Mouse (Mus musculus) lung, adult 2 months (tissue): ENCODE data around the gene Shroom3. TPM values are rescaled to one million over a fixed set of nuclear protein-coding genes. Genes with fewer than 3 reads are reported as not detected.

ENCODE experiments used
- DNase-seq: peaks from one replicate; pipeline ENCODE4 v3.0.0; 2022
- H3K4me1 ChIP-seq: fragments of 200-500 bp; 2 replicates; pipeline ENCODE4 v1.6.1; 2011; ENCODE audit warnings: low read length; ENCODE audit not compliant: control insufficient read depth, insufficient read depth
- H3K4me3 ChIP-seq: fragments of 200-500 bp; replicated peaks from 2 replicates; pipeline ENCODE3; 2011; ENCODE audit warnings: low read depth, mild to moderate bottlenecking, control low read depth, low read length; ENCODE audit errors: extremely low read depth
- CTCF ChIP-seq: fragments of 200-500 bp; IDR thresholded peaks from 2 replicates; pipeline ENCODE4 v1.5.1; 2011; ENCODE audit warnings: mild to moderate bottlenecking, low read length, control low read depth; ENCODE audit not compliant: insufficient read depth
- POLR2A ChIP-seq: fragments of 200-500 bp; IDR thresholded peaks from 2 replicates; pipeline ENCODE4 v1.6.1; 2011; ENCODE audit warnings: low read depth, mild to moderate bottlenecking, control low read depth, low read length, borderline replicate concordance; ENCODE audit errors: extremely low read depth
- WGBS: fragments of 180-500 bp; shearing (Covaris S2); methylation state at CpG from one replicate; pipeline ENCODE4 v1.1.7; 2018; 5-methylcytosine and 5-hydroxymethylcytosine counted together
- polyA plus RNA-seq: library from polyadenylated mRNA; depleted of rRNA; stranded (reverse); fragments of >200 nt; gene quantifications from 2 replicates; pipeline ENCODE4 v1.2.3, GENCODE M21; 2012; rRNA removed

Gene Shroom3
- polyA plus RNA-seq, 1 experiment = 63.6 TPM

GRCm38 (mm10) chr5:92997428-92998120 lies 314.3 kb downstream of the Shroom3 start:
- WGBS = 52% methylated on average over 5 of the region's 5 CpGs
- no peak overlapping the region for H3K4me3 ChIP-seq
- TF ChIP-seq POLR2A = no peak
- TF ChIP-seq CTCF = no peak
- peaks cover 6% of the 10 kb centered on the region; the same call in 1 of the 2 replicates for H3K4me1 ChIP-seq
- no peak for DNase-seq

DNA sequence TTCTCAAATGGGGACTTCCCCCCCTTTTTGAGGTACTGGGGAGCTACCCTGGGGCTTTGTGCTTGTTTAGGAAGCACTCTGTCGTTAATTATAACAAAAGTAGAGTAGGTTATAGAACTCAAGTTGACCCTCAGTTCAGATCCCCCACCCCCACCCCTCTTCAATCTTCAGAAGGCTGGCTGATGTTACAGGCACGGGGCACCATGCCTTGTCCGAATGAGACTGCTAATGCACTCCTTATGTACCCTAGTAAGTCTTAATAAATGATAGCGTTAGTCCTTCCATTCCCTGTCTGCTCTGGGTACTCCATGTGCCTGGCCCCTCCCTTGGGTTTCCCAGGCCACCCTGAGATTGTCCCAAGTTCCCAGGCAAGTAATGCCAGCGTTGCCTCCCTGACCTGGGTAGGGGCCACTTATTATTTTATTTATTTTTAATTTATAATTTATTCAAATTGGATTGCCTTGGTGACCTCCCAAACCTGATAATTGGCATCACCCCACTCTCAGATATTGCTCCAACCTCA lies 315.3 kb downstream of the Shroom3 start:
- DNase-seq = no peak
- TF ChIP-seq CTCF = no peak
- TF ChIP-seq POLR2A = no peak
- no peak overlapping the region for H3K4me3 ChIP-seq
- 49% methylated on average over 5 of the region's 5 CpGs for WGBS
- peaks cover 6% of the 10 kb centered on the region; the same call in 1 of the 2 replicates for H3K4me1 ChIP-seq

DNA sequence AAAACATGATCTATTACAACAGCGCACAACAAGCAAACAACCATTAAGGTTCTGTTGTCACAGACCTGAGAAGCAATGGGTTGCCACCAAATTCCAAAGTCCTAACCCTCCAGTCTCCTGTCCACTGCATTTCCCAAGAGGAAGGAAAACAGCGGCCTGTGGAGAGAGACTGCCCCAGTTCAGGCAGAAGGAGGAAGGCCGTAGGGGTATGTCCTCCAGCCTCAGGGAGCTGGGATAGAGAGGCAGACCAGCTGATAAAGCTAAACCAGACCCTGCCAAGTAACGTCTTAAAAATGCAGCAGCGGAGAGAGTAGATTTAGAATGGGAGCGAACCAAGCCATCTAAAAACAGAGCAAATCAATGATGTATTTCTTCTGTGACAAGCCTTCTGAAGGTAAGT lies 316.8 kb downstream of the Shroom3 start:
- WGBS = 65% methylated on average over 6 of the region's 6 CpGs
- TF ChIP-seq POLR2A (no peak), CTCF (no peak)
- no peak overlapping the region for H3K4me3 ChIP-seq
- DNase-seq = no peak
- peaks cover 6% of the 10 kb centered on the region; the same call in 1 of the 2 replicates for H3K4me1 ChIP-seq

DNA sequence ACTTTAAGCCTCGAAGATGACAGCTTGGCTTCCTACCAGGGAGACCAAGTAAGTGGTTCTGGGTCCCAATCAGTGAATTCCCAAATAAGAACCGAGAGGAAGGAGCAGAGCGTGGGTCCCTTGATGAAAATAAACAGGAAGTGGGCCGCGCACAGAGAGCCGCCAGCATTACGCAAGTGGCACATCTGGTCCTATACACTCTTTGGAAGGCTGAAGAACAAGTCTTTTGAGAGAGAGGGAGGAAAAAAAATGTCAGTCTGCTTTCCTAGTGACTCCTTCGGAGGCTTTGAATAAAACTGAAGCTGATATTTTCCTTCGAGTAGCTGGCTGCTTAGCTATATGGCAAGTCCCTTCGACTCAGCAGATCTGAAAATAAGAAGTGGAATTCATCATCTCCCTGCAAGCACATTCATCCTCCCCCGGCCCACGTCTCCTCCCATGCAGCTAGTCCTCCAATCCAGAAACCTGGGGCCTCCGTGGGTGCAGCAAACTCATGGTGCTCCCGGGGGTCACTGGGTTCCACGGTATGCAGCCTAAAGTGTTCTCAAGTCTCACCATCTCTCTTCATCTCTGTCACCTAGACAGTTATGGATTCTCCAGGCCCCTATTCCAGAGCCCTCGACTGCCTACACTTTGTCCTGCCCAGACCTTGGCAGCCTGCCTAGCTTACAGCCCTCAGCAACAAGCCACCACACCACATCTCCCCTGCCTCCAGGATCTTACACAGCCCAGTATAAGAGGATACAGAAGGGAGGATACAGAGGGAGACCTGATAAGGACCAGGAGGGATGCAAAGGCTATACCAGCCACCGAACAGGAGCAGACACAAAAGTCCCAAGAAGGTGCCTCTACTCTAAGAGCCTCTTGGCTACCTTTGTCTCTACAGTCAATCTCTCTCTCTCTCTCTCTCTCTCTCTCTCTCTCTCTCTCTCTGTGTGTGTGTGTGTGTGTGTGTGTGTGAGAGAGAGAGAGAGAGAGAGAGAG lies 317.8 kb downstream of the Shroom3 start:
- Histone ChIP-seq H3K4me3 (no peak overlapping the region), H3K4me1 (peaks cover 6% of the 10 kb centered on the region; the same call in 1 of the 2 replicates)
- TF ChIP-seq POLR2A (no peak), CTCF (no peak)
- peak; percentile 22 for DNase-seq
- WGBS = 23% methylated on average over 17 of the region's 17 CpGs

GRCm38 (mm10) chr5:93002615-93003014 lies 319.4 kb downstream of the Shroom3 start:
- Histone ChIP-seq H3K4me1 (peaks cover 6% of the 10 kb centered on the region; the same call in 1 of the 2 replicates), H3K4me3 (no peak overlapping the region)
- 91% methylated on average over 2 of the region's 2 CpGs for WGBS
- TF ChIP-seq POLR2A (no peak), CTCF (no peak)
- no peak for DNase-seq

DNA sequence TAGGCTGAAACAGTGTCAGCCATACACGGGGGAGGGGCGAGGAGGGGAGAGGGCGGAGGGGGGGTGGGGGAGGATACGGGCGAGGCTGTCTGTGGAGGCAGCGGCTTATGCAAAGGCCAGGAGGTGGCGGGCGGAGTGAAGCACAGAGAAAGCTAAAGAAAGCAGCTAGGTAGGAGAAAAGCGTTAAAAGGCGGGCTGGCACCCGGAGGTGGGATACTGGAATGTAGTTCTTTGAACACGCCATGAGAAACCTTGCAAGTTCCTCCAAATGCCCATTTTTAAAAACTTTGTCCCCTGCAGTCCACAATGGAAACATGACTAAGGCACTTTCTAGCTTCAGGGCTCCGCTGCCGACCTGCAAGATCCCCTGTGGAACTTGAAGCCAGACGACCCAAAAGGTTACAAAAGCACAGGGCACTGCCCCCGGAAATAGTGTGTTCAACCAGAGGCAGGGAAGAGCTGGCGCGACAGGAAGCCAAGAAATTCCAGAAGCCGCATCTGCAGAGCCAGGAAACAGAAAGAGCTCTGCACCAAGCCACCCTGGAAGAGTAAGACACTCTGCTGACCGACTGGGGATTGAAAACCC lies 322.1 kb downstream of the Shroom3 start:
- Histone ChIP-seq H3K4me1 (peaks cover 6% of the 10 kb centered on the region; the same call in 1 of the 2 replicates), H3K4me3 (peak overlapping the region; percentile 49)
- TF ChIP-seq CTCF = no peak
- no peak for TF ChIP-seq POLR2A
- WGBS = 4% methylated on average over 20 of the region's 20 CpGs
- DNase-seq = peak; percentile 45

DNA sequence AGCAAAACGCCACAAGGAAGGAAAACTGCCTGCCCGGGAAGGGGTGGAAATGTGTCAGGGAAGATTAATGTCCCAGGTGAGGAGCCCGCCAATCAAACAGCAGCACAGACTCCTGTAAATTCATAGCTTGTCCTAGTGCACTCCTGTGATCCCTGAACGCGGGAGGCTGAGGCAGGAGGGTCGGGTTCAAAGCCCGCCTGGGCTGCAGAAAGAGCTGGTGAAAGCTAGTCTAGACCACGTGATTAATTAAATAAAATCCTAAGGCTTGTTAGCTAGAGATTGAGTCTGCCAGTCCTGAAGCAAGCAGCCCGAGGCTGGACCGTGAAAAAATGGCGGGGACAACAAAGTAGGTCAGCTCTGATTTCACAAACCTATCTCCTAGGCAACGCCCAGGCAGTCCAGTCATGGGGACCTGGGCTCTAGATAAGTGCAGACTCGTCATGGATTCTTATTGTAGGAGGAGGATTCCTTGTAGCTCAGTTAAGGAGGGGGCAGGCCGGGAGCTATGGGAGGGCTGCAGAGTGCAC lies 322.6 kb downstream of the Shroom3 start:
- peak; percentile 29 for DNase-seq
- 33% methylated on average over 14 of the region's 14 CpGs for WGBS
- Histone ChIP-seq H3K4me1 (peaks cover 5% of the 10 kb centered on the region; the same call in 1 of the 2 replicates), H3K4me3 (peak overlapping the region; percentile 49)
- TF ChIP-seq POLR2A (no peak), CTCF (no peak)

DNA sequence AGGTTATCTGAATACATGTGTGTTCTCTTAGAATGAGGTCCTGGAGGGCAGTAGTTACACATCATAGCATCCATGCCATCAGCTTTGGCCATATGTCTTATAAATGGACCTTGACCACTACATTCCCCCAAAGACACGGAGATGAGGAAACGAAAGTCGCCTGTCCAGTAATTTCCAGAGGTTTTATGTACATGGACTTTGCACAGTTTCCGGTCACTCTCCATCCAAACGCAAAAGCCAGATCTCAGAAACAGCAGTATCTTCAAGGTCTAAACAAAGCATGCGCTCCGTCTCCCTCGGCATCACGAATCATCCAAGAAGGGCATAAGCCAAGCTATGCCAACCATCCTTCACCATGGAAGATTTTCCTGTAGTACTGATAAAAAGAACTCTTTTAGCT lies 325.0 kb downstream of the Shroom3 start:
- WGBS = 92% methylated on average over 9 of the region's 9 CpGs
- H3K4me3 ChIP-seq = no peak overlapping the region
- no peak for DNase-seq
- H3K4me1 ChIP-seq = no peaks in the 10 kb centered on the region
- no peak for TF ChIP-seq POLR2A
- TF ChIP-seq CTCF = no peak

Other genes starting within 250 kb of the Shroom3 start
- 10.5 and 13.2 TPM in 2 replicates for gene Nup54, start 248.2 kb upstream of the Shroom3 start, polyA plus RNA-seq
- gene Scarb2, start 176.6 kb upstream of the Shroom3 start, polyA plus RNA-seq = 55.1 and 59.1 TPM in 2 replicates
- gene Fam47e, start 128.4 kb upstream of the Shroom3 start, polyA plus RNA-seq = 6.2 and 9.1 TPM in 2 replicates
- gene Stbd1, start 80.4 kb upstream of the Shroom3 start, polyA plus RNA-seq = 9.7 and 12.9 TPM in 2 replicates
- 0.33 and 0.37 TPM in 2 replicates for gene Ccdc158, start 8.2 kb upstream of the Shroom3 start, polyA plus RNA-seq